Mouse (Mus musculus) cerebellum, postnatal 10 days (tissue): ENCODE measurements around the gene Arhgap18.
A peak's percentile ranks its signal among the peaks of the same experiment; 100 is the strongest.

Experiments
- DNase-seq, 2 experiments: peaks; one replicate each; pipeline ENCODE4 v3.0.0; 2021; ENCODE audit warnings: mixed read lengths in 2 of 2

The Arhgap18 gene

GRCm38 (mm10) chr10:26752929-26753567 is at the start of gene Arhgap18:
Gene Arhgap18, plus strand, starts transcription at chr10:26753421.
- DNase-seq = no peak

GRCm38 (mm10) chr10:26710458-26711011 is 42.7 kb upstream of the Arhgap18 start:
- no peak for DNase-seq

- DNase-seq = peak; percentile 62 to 70
These were observed 42.2 kb upstream of the Arhgap18 start for GRCm38 (mm10) chr10:26711068-26711467.

GRCm38 (mm10) chr10:26713986-26714385 is 39.2 kb upstream of the Arhgap18 start:
- DNase-seq = no peak

- no peak for DNase-seq
These were observed 28.5 kb upstream of the Arhgap18 start for GRCm38 (mm10) chr10:26724704-26725103.

GRCm38 (mm10) chr10:26725255-26725654 is 28.0 kb upstream of the Arhgap18 start:
- no peak for DNase-seq

GRCm38 (mm10) chr10:26750827-26751226 is 2.4 kb upstream of the Arhgap18 start:
- no peak for DNase-seq

- peak; percentile 62 to 64 for DNase-seq
These were observed 925 bp upstream of the Arhgap18 start for GRCm38 (mm10) chr10:26752064-26752928.

GRCm38 (mm10) chr10:26754006-26754405 is 785 bp downstream of the Arhgap18 start:
- no peak for DNase-seq

GRCm38 (mm10) chr10:26757231-26757630 is 4.0 kb downstream of the Arhgap18 start:
- DNase-seq = no peak

GRCm38 (mm10) chr10:26759469-26759868 is 6.2 kb downstream of the Arhgap18 start:
- DNase-seq = no peak

- DNase-seq = no peak
These were observed 7.9 kb downstream of the Arhgap18 start for GRCm38 (mm10) chr10:26761103-26761502.

- DNase-seq = no peak
These were observed 9.0 kb downstream of the Arhgap18 start for GRCm38 (mm10) chr10:26761991-26762903.

GRCm38 (mm10) chr10:26767196-26767595 is 14.0 kb downstream of the Arhgap18 start:
- no peak for DNase-seq

GRCm38 (mm10) chr10:26768943-26769342 is 15.7 kb downstream of the Arhgap18 start:
- DNase-seq = no peak

GRCm38 (mm10) chr10:26770035-26770434 is 16.8 kb downstream of the Arhgap18 start:
- no peak for DNase-seq

- DNase-seq = peak; percentile 42 to 70
These were observed 18.9 kb downstream of the Arhgap18 start for GRCm38 (mm10) chr10:26771938-26772623.

- DNase-seq = peak; percentile 70 to 80
These were observed 19.7 kb downstream of the Arhgap18 start for GRCm38 (mm10) chr10:26772624-26773540.

- DNase-seq = no peak
These were observed 20.3 kb downstream of the Arhgap18 start for GRCm38 (mm10) chr10:26773541-26773940.

GRCm38 (mm10) chr10:26774266-26774665 is 21.0 kb downstream of the Arhgap18 start:
- DNase-seq = no peak

GRCm38 (mm10) chr10:26776443-26776842 is 23.2 kb downstream of the Arhgap18 start:
- DNase-seq = no peak
